Mouse (Mus musculus) adrenal gland, postnatal 4 days (tissue): Measurements from ENCODE around the gene Ctbs. TPM values are rescaled to one million over a fixed set of nuclear protein-coding genes. Genes with fewer than 3 reads are reported as not detected.

ENCODE experiments used
- DNase-seq, 2 experiments: peaks; one replicate each; pipeline ENCODE4 v3.0.0; 2021 to 2022; ENCODE audit warnings: low spot score in 2 of 2, mixed read lengths in 2 of 2
- total RNA-seq, 2 experiments: library from RNA; stranded (reverse); gene quantifications; 2 replicates each; pipeline ENCODE4 v1.2.3; 2021

The Ctbs gene
- total RNA-seq, 2 experiments from 2014 or later = 16.9 to 21.7 TPM

DNA sequence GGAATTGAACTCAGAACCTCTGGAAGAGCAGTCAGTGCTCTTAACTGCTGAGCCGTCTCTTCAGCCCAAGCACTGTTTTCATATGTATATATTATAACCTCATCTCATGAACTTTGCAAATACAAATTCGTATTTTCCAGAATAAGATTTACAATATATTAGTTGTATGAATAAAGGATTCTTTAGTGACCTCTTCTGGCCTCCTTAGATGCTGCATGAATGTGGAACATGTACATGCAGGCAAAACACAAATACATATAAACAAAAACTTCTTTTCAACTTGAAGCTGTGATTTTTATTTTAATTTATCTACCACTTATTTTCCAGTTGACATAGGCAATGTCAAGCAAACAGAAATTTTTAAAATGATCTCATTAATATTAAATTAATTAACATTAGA, 32.4 kb downstream of the Ctbs start:
- no peak for DNase-seq

DNA sequence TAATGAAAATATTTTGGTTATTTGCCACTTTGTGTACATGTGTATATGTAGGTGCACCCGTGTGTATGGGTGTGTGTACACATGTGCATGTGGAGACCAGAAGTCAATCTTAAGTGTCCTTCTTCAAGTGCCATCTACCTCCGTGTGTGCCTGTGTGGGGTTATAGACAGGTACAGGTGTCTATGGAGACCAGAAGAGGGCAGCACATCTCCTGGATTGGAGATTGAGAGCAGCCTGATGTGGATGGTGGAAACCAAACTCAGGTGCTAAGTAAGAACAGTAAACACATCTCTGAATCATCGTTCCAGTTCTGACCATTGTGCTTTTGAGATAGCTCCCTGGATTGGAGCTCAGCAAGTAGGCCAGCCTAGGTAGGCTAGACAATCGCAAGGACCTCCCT, 36.9 kb downstream of the Ctbs start:
- DNase-seq = no peak

DNA sequence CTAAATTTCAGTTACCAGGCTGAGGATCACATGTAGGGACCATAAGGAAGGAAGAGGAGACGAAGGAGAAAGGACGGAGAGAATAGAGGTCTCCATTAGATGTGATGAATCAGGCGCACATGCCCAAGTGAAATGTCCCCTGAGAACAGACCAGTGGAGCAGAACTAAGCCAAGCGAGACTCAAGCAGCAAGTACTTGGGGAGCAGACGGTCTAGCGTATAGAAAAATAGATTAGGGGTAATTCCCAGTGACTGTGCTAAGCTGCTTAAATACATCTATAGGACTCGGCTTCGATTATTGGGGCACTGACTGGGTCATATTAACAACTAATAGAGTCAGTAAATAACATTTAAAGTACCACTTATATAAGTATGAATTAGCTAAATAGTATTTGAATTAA, 45.3 kb downstream of the Ctbs start:
- DNase-seq = no peak

DNA sequence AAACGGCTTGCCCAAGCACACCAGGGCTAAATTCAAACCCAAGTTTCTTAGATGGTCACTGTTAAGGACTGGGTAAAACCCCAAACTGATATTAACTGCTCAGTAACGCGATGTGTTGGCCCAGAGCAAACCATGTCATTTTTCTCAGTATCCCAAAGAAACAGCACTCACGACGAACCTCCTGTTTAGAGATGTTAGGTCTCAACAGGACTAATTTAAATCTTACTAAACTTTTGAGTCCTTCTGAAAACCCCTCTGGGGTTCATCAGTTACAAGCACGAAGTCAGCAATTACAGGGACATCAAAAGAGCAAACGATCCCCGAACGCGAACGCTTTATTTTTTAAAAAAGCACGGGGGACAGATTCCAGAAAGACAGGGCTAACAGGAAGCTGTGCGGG, 49.4 kb downstream of the Ctbs start:
- no peak for DNase-seq

DNA sequence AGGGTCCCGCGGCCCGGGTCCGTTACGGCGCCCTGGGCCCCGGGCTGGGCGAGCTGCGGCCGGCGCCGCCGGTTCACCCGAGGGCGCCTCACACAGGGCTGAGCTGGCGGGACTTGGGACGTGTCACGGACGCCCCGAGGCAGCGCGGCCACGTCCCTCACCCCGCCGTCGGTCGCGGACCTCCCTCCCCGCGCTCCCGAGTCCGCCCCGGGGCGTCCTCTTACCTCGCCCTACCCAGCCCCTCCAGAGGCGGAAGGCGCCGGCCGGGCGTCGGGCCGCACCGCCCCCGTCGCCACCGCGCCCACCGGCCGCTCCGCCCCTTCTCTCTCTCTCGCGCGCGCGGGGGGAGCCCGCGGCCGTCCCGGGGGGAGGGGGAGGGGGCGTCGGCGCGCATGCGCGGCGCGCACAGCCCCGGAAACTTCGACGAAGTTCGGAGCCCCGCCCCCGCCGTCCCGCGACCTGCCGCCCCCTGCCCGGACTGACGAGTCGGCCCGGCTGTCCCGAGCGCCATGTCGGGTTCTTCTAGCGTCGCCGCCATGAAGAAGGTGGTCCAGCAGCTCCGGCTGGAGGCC, 49.9 kb downstream of the Ctbs start, which contains the start of the genes Spata1 and Gng5:
TSS of gene Spata1 (minus strand) at position 323 of the 572 bp plus-strand sequence.
TSS of gene Gng5 (plus strand) at position 377 of the 572 bp plus-strand sequence.
- peak; percentile 84 to 86 for DNase-seq

DNA sequence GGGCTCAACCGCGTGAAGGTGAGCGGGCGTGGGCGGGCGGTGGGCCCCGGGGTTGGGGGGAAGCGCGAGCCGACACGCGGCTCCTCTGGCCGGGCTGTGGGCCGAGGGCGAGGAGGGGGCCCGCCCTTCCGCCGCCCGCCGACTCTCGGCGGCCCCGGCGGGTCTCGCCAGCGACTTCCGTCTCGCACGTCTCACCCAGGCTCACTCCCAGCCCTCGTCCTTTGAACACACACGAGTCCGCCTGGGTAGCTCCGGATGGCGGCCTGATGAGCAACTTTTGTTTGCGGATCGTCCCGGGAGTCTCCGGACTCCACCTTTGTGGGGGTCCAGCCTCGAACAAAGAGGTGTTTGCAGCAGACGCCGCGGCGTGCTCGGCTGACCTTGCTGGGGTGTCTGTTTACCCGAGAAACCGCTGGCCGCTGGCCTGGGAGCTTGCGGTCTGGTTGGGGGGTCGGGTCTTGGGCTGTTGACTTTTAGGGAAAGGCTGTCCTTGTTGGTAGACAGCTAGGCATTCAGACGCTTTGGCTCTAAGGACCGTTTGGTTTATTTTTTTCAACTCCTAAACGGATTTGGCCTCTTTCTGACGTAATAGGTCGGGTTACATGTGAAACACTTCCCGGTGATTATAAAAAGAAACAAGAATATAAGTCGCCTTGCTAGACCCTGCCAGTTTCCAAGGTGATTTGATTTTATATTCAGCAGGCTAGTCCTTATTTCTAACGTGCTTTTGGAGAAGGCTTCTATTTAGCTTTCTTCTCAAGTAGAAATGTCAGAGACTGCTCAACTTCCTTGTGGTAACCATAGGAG, 50.6 kb downstream of the Ctbs start:
- peak in 1 of 2 experiments; percentile 25 for DNase-seq

DNA sequence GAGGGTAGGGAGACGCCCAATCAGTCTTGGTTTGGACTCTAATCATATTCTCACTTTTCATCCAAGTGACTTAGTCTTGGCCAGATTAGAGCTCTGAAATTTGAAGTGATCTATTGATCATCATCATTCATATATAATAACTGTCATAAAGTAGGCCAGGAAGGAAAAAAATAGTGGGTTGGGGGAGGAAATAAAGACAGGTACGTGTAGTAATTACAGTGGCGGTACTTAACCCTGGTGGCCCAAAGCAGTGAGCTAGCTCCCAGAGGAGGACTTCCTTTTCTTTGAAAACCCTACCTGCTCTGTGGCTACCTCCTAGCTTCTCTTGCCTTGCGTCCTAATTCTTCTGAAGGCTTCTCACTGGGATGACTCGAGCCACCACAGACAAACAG, 51.2 kb downstream of the Ctbs start:
- DNase-seq = no peak

DNA sequence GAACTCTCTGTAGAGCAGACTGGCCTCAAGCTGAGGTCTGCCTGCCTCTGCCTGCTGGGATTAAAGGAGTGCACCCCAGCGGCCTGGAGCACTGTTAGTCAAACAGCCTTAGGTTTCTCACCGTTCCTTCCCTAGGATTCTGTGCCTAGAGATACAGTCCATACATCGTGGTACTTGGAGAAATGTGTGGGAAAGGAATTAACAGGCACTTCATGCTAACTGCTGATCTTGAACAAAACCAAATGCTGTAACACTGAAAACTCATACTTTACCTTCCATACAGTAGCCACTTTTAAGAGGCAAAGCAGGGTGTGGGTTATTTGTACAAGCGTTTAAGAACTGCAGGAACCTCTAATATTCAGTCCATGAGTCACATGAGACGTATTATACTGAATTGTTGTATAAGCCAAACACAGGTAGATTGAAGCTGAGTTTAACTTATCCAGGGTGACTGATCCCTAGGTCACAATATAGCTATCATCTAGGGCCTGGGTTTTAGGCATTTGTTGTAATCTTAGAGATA, 52.1 kb downstream of the Ctbs start:
- DNase-seq = no peak

DNA sequence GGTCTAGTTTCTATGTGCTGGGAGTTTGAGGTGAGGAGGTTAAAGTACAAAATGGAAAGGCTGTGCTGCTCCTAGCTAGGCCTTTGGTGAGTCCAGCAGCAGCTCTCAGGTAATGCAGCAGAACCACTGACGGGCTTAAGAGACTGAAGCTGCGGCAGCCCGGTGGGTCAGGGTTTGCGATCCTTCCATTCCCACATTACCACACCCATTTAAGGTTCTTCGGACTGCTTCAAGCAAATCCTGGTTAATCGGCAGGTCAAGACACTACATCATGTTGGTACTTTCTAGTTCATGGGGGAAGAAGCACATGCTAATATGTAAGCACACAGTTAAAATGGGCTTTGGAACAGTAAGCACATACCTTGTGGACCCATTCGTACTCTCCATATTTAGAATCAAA, 57.1 kb downstream of the Ctbs start:
- no peak for DNase-seq

Other genes with a start within 250 kb of the Ctbs start
- gene Lpar3, start 228.8 kb upstream of the Ctbs start, total RNA-seq = 1 to 10 TPM in 1 of 2 experiments, under 1 TPM in 1; 0.51 to 1.5 TPM
- gene Ssx2ip, start 45.2 kb upstream of the Ctbs start, total RNA-seq = 10 to 100 TPM; 15.5 to 19.5 TPM
- gene Spata1, start 50.0 kb downstream of the Ctbs start, total RNA-seq = 1 to 10 TPM; 4.3 TPM
- gene Gng5, start 50.0 kb downstream of the Ctbs start, total RNA-seq = 100 to 1,000 TPM; 218 to 228 TPM
- gene Rpf1, start 71.6 kb downstream of the Ctbs start, total RNA-seq = 10 to 100 TPM; 39.8 to 40.4 TPM
- 10 to 100 TPM in 1 of 2 experiments, under 1 TPM in 1; 0.76 to 23.6 TPM for gene Uox, start 120.6 kb downstream of the Ctbs start, total RNA-seq
- under 1 TPM in 1 of 2 experiments, not detected in 1; 0.54 TPM for gene Dnase2b, start 165.8 kb downstream of the Ctbs start, total RNA-seq
- gene 4930503B20Rik, start 201.5 kb downstream of the Ctbs start, total RNA-seq = not detected
- gene Samd13, start 235.8 kb downstream of the Ctbs start, total RNA-seq = 1 to 10 TPM; 1.5 TPM